Mouse (Mus musculus): ENCODE measurements around the gene Ugt1a6b. TPM values are rescaled to one million over a fixed set of nuclear protein-coding genes. Genes with fewer than 3 reads are reported as not detected.
A peak's percentile ranks its signal among the peaks of the same experiment; 100 is the strongest.

Gene Ugt1a6b
- polyA plus RNA-seq, 1 experiment from 2014 or later = not detected

DNA sequence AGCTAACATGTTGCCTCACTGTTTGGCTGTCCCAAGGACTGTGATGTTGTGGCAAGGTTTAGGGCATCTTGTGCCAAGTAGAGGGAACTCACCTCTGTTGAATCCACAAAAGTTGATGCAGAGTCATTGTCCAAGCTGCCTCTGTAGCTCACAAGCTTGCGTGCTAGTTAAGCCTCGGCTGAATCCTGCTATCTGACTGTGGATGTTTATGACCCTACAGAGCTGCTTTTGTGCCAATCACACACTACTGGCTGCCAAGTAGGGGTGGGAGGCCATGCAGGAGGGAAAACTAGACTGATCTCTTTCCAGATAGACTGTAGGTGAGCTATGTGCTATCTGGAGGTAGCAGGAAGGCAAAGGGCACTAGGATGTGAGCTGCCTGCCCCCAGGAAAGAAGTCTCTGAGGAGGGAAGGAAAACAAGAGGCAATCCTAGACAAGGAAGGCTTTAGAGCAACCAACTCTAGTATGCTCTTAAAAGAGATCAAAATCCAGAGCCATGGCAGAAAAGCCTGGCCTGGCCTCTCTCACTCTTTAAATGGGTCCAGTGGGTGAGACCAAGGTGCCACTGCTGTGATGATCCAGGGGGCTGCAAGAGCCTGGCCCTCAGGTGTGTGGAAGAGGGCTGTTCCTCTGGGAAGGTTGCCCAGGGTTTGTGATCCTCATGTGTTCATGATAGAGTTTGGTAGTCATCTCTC lies 110.9 kb downstream of the Ugt1a6b start:
- peaks cover 60% of the 10 kb centered on the region for H3K9me3 ChIP-seq (ENCODE audit: control insufficient read depth, low read length)
- 86% methylated on average over 2 of the region's 2 CpGs for WGBS
- no peak for ATAC-seq (replicated peaks; ENCODE audit: low FRiP score)

DNA sequence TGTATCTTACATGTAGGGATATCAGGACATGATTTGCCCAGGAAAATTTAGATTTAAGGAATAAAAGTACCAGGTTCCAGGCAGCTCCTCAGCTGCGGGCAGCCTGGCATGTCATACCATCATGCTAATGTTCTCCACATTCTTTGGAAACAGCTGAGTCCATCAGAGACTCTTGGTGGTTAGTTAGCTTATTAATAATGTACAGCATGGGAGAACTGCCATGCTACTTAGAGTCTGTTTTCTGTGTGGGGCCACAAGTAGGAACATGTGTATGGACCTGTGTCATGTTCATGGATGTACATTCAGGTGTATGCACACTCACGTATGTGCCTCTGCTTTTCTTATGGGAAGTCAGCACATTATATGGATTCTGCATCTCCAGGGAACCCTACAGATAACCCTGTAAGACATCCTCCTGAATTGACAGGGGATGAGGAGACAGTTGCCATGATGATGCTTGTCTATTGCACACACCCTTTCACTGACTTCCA lies 111.5 kb downstream of the Ugt1a6b start:
- H3K9me3 ChIP-seq (ENCODE audit: control insufficient read depth, low read length) = peaks cover 60% of the 10 kb centered on the region
- no peak overlapping the region for H3K27ac ChIP-seq (ENCODE audit: low read depth, low read length)
- no peak overlapping the region for H3K4me3 ChIP-seq (ENCODE audit: low read depth, low read length)
- H3K36me3 ChIP-seq (ENCODE audit: control insufficient read depth, insufficient read depth, low read length) = no peaks in the 10 kb centered on the region
- no peak overlapping the region for H3K9ac ChIP-seq (ENCODE audit: low read length)
- no peak for ATAC-seq (replicated peaks; ENCODE audit: low FRiP score)
- WGBS = 80% methylated on average over 2 of the region's 2 CpGs
- no peaks in the 10 kb centered on the region for H3K27me3 ChIP-seq (ENCODE audit: control insufficient read depth, insufficient read depth, low read length)
- DNase-seq (ENCODE audit: low spot score) = peak; percentile 51
- H3K4me1 ChIP-seq (replicated peaks; ENCODE audit: control insufficient read depth, insufficient read depth, low read length) = no peaks in the 10 kb centered on the region
- no peak overlapping the region for H3K4me2 ChIP-seq (ENCODE audit: low read depth, low read length, severe bottlenecking)

More for the DNA sequence above, 110.9 kb downstream of the Ugt1a6b start:
- Histone ChIP-seq H3K4me3 (ENCODE audit: low read depth, low read length) (no peak overlapping the region), H3K4me1 (replicated peaks; ENCODE audit: control insufficient read depth, insufficient read depth, low read length) (no peaks in the 10 kb centered on the region), H3K9ac (ENCODE audit: low read length) (no peak overlapping the region), H3K27ac (ENCODE audit: low read depth, low read length) (no peak overlapping the region), H3K27me3 (ENCODE audit: control insufficient read depth, insufficient read depth, low read length) (no peaks in the 10 kb centered on the region), H3K4me2 (ENCODE audit: low read depth, low read length, severe bottlenecking) (no peak overlapping the region), H3K36me3 (ENCODE audit: control insufficient read depth, insufficient read depth, low read length) (no peaks in the 10 kb centered on the region)
- DNase-seq (ENCODE audit: low spot score) = peak; percentile 66

DNA sequence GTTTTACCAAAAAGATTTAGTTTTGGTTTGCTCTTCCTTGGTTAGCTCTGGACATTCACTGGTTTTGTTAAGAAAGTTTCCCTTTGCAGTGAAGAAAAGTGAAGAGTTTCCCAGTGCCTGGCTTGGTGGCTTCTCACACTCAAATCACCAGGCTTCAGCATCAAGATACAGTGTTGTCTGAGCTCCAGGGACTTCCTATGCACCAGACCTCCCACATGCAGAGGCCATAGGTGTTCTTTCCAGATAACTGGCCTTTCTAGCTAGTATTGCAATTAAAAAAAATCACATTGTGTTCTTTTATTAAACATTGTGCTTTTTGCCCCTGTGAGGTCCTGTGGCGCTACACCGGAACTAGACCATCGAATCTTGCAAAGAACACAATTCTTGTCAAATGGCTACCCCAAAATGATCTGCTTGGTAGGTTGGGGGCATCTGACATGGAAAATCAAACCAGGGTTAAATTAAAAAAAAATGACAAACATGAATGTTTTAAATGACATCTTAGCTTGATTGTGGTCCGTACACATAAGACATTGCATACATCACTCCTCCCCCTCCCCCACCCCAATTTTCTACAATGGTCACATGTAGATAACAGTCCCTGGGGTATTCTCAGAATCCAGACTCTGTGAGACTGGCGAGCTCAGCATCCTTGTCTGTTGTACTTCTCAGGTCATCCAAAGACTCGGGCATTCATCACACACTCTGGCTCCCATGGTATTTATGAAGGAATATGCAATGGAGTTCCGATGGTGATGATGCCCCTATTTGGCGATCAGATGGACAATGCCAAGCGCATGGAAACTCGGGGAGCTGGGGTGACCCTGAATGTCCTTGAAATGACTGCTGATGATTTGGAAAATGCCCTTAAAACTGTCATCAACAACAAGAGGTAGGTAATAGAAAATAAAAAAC lies 112.7 kb downstream of the Ugt1a6b start:
- Histone ChIP-seq H3K27me3 (ENCODE audit: control insufficient read depth, insufficient read depth, low read length) (no peaks in the 10 kb centered on the region), H3K27ac (ENCODE audit: low read depth, low read length) (no peak overlapping the region), H3K4me3 (ENCODE audit: low read depth, low read length) (no peak overlapping the region), H3K36me3 (ENCODE audit: control insufficient read depth, insufficient read depth, low read length) (no peaks in the 10 kb centered on the region), H3K9me3 (ENCODE audit: control insufficient read depth, low read length) (peaks cover 60% of the 10 kb centered on the region), H3K9ac (ENCODE audit: low read length) (no peak overlapping the region), H3K4me2 (ENCODE audit: low read depth, low read length, severe bottlenecking) (no peak overlapping the region), H3K4me1 (replicated peaks; ENCODE audit: control insufficient read depth, insufficient read depth, low read length) (no peaks in the 10 kb centered on the region)
- 71% methylated on average over 10 of the region's 10 CpGs for WGBS
- ATAC-seq (replicated peaks; ENCODE audit: low FRiP score) (no peak), DNase-seq (ENCODE audit: low spot score) (peak; percentile 54)

DNA sequence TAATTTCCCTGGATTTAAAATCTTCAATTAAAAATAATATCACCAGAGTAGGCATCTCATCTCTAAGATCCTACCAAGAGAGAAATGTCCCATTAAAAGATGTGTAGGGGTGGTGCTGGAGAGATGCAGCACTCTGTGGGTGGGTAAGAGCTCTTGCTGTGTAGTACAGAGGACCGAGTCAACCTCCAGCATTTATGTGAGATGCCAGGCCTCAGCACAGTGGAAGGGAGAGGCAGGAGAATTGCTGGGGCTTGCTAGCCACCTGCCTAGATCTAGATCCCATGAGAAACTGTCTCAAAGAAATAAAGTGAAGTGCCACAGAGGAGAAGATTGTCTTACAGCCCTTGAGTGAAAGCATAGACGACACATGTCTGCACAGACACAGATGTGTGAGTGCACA lies 113.5 kb downstream of the Ugt1a6b start:
- 54% methylated on average over 2 of the region's 2 CpGs for WGBS
- Histone ChIP-seq H3K4me3 (ENCODE audit: low read depth, low read length) (no peak overlapping the region), H3K9me3 (ENCODE audit: control insufficient read depth, low read length) (peaks cover 57% of the 10 kb centered on the region), H3K9ac (ENCODE audit: low read length) (no peak overlapping the region), H3K4me1 (replicated peaks; ENCODE audit: control insufficient read depth, insufficient read depth, low read length) (no peaks in the 10 kb centered on the region), H3K27me3 (ENCODE audit: control insufficient read depth, insufficient read depth, low read length) (no peaks in the 10 kb centered on the region), H3K36me3 (ENCODE audit: control insufficient read depth, insufficient read depth, low read length) (no peaks in the 10 kb centered on the region), H3K4me2 (ENCODE audit: low read depth, low read length, severe bottlenecking) (no peak overlapping the region), H3K27ac (ENCODE audit: low read depth, low read length) (no peak overlapping the region)
- DNase-seq (ENCODE audit: low spot score) = peak; percentile 51
- no peak for ATAC-seq (replicated peaks; ENCODE audit: low FRiP score)

DNA sequence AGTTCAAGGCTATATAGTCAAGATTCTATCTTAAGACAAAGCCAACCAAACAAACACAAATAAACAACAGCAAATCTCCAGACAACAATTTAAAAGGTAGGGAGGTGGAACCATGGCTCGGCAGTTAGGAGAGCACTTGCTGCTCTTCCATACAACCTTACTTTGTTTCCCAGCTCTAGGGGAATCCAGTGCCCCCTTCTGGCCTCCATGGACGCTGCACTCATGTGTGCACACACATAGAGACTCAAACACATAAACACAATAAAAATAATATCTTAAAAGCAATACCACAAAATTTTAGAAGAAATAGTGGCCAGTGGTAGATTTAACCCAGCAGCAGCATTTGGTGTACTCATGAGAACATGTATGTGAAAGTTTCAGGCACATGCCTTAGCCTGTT lies 114.1 kb downstream of the Ugt1a6b start:
- Histone ChIP-seq H3K27me3 (ENCODE audit: control insufficient read depth, insufficient read depth, low read length) (no peaks in the 10 kb centered on the region), H3K36me3 (ENCODE audit: control insufficient read depth, insufficient read depth, low read length) (no peaks in the 10 kb centered on the region), H3K4me3 (ENCODE audit: low read depth, low read length) (no peak overlapping the region), H3K9me3 (ENCODE audit: control insufficient read depth, low read length) (peaks cover 53% of the 10 kb centered on the region), H3K4me2 (ENCODE audit: low read depth, low read length, severe bottlenecking) (no peak overlapping the region), H3K4me1 (replicated peaks; ENCODE audit: control insufficient read depth, insufficient read depth, low read length) (no peaks in the 10 kb centered on the region), H3K27ac (ENCODE audit: low read depth, low read length) (no peak overlapping the region), H3K9ac (ENCODE audit: low read length) (no peak overlapping the region)
- DNase-seq (ENCODE audit: low spot score) (peak; percentile 55), ATAC-seq (replicated peaks; ENCODE audit: low FRiP score) (no peak)
- 68% methylated on average over 2 of the region's 2 CpGs for WGBS

GRCm38 (mm10) chr1:88217576-88217975 lies 114.5 kb downstream of the Ugt1a6b start:
- no peak for DNase-seq (ENCODE audit: low spot score)
- Histone ChIP-seq H3K9ac (ENCODE audit: low read length) (no peak overlapping the region), H3K27me3 (ENCODE audit: control insufficient read depth, insufficient read depth, low read length) (no peaks in the 10 kb centered on the region), H3K4me3 (ENCODE audit: low read depth, low read length) (no peak overlapping the region), H3K27ac (ENCODE audit: low read depth, low read length) (no peak overlapping the region), H3K36me3 (ENCODE audit: control insufficient read depth, insufficient read depth, low read length) (no peaks in the 10 kb centered on the region), H3K4me1 (replicated peaks; ENCODE audit: control insufficient read depth, insufficient read depth, low read length) (no peaks in the 10 kb centered on the region), H3K9me3 (ENCODE audit: control insufficient read depth, low read length) (peaks cover 50% of the 10 kb centered on the region), H3K4me2 (ENCODE audit: low read depth, low read length, severe bottlenecking) (no peak overlapping the region)
- WGBS = 48% methylated on average over 3 of the region's 3 CpGs
- no peak for ATAC-seq (replicated peaks; ENCODE audit: low FRiP score)

GRCm38 (mm10) chr1:88218051-88218450 lies 115.0 kb downstream of the Ugt1a6b start:
- DNase-seq (ENCODE audit: low spot score) = peak; percentile 64
- WGBS = 72% methylated on average over 9 of the region's 9 CpGs

DNA sequence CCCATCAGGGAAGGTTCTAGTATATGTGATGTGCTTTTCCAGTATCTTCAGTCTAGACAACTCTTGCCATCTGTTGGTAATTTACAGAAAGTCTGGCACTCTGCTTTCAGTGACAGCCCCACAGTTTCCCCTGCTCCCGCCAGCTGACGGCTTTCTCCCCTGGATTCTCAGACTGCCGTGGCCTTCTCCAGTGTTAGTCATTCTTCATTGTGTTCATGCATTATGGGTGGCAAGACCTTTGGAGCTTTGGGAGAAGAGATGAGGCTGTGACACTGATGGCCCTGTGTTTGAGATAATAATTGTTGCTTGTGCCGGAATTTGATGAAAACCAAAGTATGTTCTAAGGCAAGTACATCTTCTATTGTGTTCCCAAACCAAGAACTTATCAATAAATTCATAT lies 115.5 kb downstream of the Ugt1a6b start:
- H3K9ac ChIP-seq (ENCODE audit: low read length) = no peak overlapping the region
- no peak for ATAC-seq (replicated peaks; ENCODE audit: low FRiP score)
- WGBS = 55% methylated on average over 4 of the region's 4 CpGs
- H3K4me1 ChIP-seq (replicated peaks; ENCODE audit: control insufficient read depth, insufficient read depth, low read length) = no peaks in the 10 kb centered on the region
- H3K27me3 ChIP-seq (ENCODE audit: control insufficient read depth, insufficient read depth, low read length) = no peaks in the 10 kb centered on the region
- H3K9me3 ChIP-seq (ENCODE audit: control insufficient read depth, low read length) = peaks cover 40% of the 10 kb centered on the region
- H3K4me3 ChIP-seq (ENCODE audit: low read depth, low read length) = no peak overlapping the region
- DNase-seq (ENCODE audit: low spot score) = peak; percentile 57
- H3K4me2 ChIP-seq (ENCODE audit: low read depth, low read length, severe bottlenecking) = no peak overlapping the region
- H3K36me3 ChIP-seq (ENCODE audit: control insufficient read depth, insufficient read depth, low read length) = no peaks in the 10 kb centered on the region
- H3K27ac ChIP-seq (ENCODE audit: low read depth, low read length) = no peak overlapping the region

More at GRCm38 (mm10) chr1:88218051-88218450, 115.0 kb downstream of the Ugt1a6b start:
- no peaks in the 10 kb centered on the region for H3K36me3 ChIP-seq (ENCODE audit: control insufficient read depth, insufficient read depth, low read length)
- H3K4me1 ChIP-seq (replicated peaks; ENCODE audit: control insufficient read depth, insufficient read depth, low read length) = no peaks in the 10 kb centered on the region
- H3K9ac ChIP-seq (ENCODE audit: low read length) = no peak overlapping the region
- no peak for ATAC-seq (replicated peaks; ENCODE audit: low FRiP score)
- H3K4me3 ChIP-seq (ENCODE audit: low read depth, low read length) = no peak overlapping the region
- peaks cover 45% of the 10 kb centered on the region for H3K9me3 ChIP-seq (ENCODE audit: control insufficient read depth, low read length)
- H3K4me2 ChIP-seq (ENCODE audit: low read depth, low read length, severe bottlenecking) = no peak overlapping the region
- no peak overlapping the region for H3K27ac ChIP-seq (ENCODE audit: low read depth, low read length)
- no peaks in the 10 kb centered on the region for H3K27me3 ChIP-seq (ENCODE audit: control insufficient read depth, insufficient read depth, low read length)
